26 mouse cellular contexts compared by ENCODE assay signal in the genomic region with DNA sequence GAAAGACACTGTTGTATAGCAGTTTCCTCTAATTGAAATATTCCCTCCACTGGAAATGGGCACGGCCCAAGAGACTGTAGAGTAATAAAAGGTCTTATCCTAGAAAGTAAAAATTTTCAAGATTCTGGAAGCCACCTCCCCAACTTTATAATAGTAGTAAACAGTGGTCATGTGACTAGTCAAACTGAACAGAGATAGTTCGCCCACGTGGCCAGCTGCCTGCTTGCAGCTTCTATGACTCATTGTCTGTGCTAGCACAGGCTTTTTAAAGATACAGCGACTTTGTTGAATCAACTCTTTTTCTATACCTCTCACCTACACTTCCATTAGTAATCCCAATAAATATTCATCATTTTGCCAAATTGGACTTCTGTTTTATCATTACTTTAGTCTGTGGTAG. TPM values are rescaled to one million over a fixed set of nuclear protein-coding genes. Genes with fewer than 3 reads are reported as not detected.
DNase-seq lines count a peak whose midpoint lies in the region; TF ChIP-seq lines count a peak whose summit lies in the region.
"Had no signal": no experiment of that assay in that cellular context is flagged by ENCODE, and none has a peak within 500 bp of the region (broad histone marks: within the 10 kb centered on the region; RNA-seq: fewer than 3 reads in every experiment).

No protein-coding gene starts in this region.

- H3K79me2 ChIP-seq in MEL (ENCODE audit: control insufficient read depth, insufficient read depth, low read length, poor library complexity), result no peaks in the 10 kb centered on the region
- H3K79me2 ChIP-seq in myocyte (ENCODE audit: control insufficient read depth, insufficient read depth), result no peaks in the 10 kb centered on the region

- TF ChIP-seq CTCF in MEL (IDR thresholded peaks at IDR 0.05 in 2 of 3, conservative IDR thresholded peaks at IDR 0.05 in 1 of 3; ENCODE audit: control insufficient read depth in 1 of 3, insufficient read depth in 1 of 3, low read depth in 2 of 3, low read length in 3 of 3, poor library complexity in 1 of 3, severe bottlenecking in 1 of 3), result no peak

- H3K9ac ChIP-seq in MEL (ENCODE audit: control insufficient read depth, low read depth, low read length, poor library complexity, severe bottlenecking), result no peak overlapping the region
- H3K9ac ChIP-seq: embryonic facial prominence, embryonic 15.5 days; heart, embryonic 12.5 days; hindbrain, embryonic 15.5 days; limb, embryonic 12.5 days; liver, embryonic 13.5 days; lung, embryonic 15.5 days; neural tube, embryonic 12.5 days had no signal

- DNase-seq in layer of hippocampus, adult 11-12 months (ENCODE audit: low spot score), result peak; percentile 50
- DNase-seq in layer of hippocampus, adult 9-10 months (ENCODE audit: low spot score), result no peak
- no peak for DNase-seq in MEL (ENCODE audit: low read depth, low spot score)
- DNase-seq in layer of hippocampus, adult 8-10 months (ENCODE audit: low spot score in 2 of 2), result peak; percentile 11 to 50
- no peak for DNase-seq in cerebellum, adult 18-20 months
- no peak for DNase-seq in heart, adult 11 months
- DNase-seq in T-cell, adult 2 months (ENCODE audit: low spot score), result no peak
- DNase-seq: cerebellum, adult 9-11 months; embryo, embryonic 11 days; kidney, adult 2 months; kidney, postnatal 14 days; liver, embryonic 13.5 days had no signal

- H3K27ac ChIP-seq in MEL (ENCODE audit: control insufficient read depth, low read depth, low read length), result no peak overlapping the region
- H3K27ac ChIP-seq: embryonic facial prominence, embryonic 15.5 days; forebrain, embryonic 10.5 days; hindbrain, embryonic 15.5 days; limb, embryonic 12.5 days; liver, embryonic 13.5 days; lung, embryonic 15.5 days; neural tube, embryonic 12.5 days had no signal

- H3K36me3 ChIP-seq in MEL (ENCODE audit: control insufficient read depth in 1 of 2, insufficient read depth in 2 of 2, low read length in 2 of 2) (no peaks in the 10 kb centered on the region), myocyte (ENCODE audit: control insufficient read depth, insufficient read depth) (no peaks in the 10 kb centered on the region)
- H3K36me3 ChIP-seq: embryonic facial prominence, embryonic 15.5 days; forebrain, embryonic 10.5 days; heart, embryonic 12.5 days; hindbrain, embryonic 15.5 days; limb, embryonic 12.5 days; liver, embryonic 13.5 days; lung, embryonic 15.5 days; neural tube, embryonic 12.5 days had no signal

- no peak for TF ChIP-seq EP300 in MEL (IDR thresholded peaks at IDR 0.05; ENCODE audit: low read depth in 1 of 2, low read length in 2 of 2)

- H3K4me1 ChIP-seq in MEL (ENCODE audit: control insufficient read depth in 1 of 2, insufficient read depth in 2 of 2, low read length in 2 of 2), result no peaks in the 10 kb centered on the region
- H3K4me1 ChIP-seq: embryonic facial prominence, embryonic 15.5 days; forebrain, embryonic 10.5 days; heart, embryonic 12.5 days; hindbrain, embryonic 15.5 days; limb, embryonic 12.5 days; liver, embryonic 13.5 days; lung, embryonic 15.5 days; neural tube, embryonic 12.5 days had no signal

- no peak for TF ChIP-seq POLR2A in MEL (IDR thresholded peaks at IDR 0.05; ENCODE audit: control insufficient read depth in 1 of 2, insufficient read depth in 1 of 2, low read depth in 1 of 2, low read length in 2 of 2, poor library complexity in 1 of 2)
- TF ChIP-seq POLR2A in myocyte (IDR thresholded peaks at IDR 0.05; ENCODE audit: insufficient read length, low read depth), result no peak

- no peaks in the 10 kb centered on the region for H3K9me3 ChIP-seq in MEL (replicated peaks; ENCODE audit: insufficient read depth, low read length)
- H3K9me3 ChIP-seq: embryonic facial prominence, embryonic 15.5 days; forebrain, embryonic 10.5 days; heart, embryonic 12.5 days; hindbrain, embryonic 15.5 days; limb, embryonic 12.5 days; liver, embryonic 13.5 days; lung, embryonic 15.5 days; neural tube, embryonic 12.5 days had no signal

- no peak overlapping the region for H3K4me2 ChIP-seq in myocyte (ENCODE audit: low read depth)
- H3K4me2 ChIP-seq: embryonic facial prominence, embryonic 15.5 days; heart, embryonic 12.5 days; hindbrain, embryonic 15.5 days; limb, embryonic 12.5 days; liver, embryonic 13.5 days; lung, embryonic 15.5 days; neural tube, embryonic 12.5 days had no signal

- H3K4me3 ChIP-seq in MEL (ENCODE audit: control insufficient read depth in 1 of 2, insufficient read depth in 1 of 2, low read depth in 2 of 2, low read length in 2 of 2) (no peak overlapping the region), myocyte (no peak overlapping the region)
- H3K4me3 ChIP-seq: embryonic facial prominence, embryonic 15.5 days; forebrain, embryonic 10.5 days; heart, embryonic 12.5 days; hindbrain, embryonic 15.5 days; limb, embryonic 12.5 days; liver, embryonic 13.5 days; lung, embryonic 15.5 days; neural tube, embryonic 12.5 days had no signal

- no peak for TF ChIP-seq RAD21 in MEL (IDR thresholded peaks at IDR 0.05; ENCODE audit: low read depth, low read length)

- H3K27me3 ChIP-seq in MEL (ENCODE audit: control insufficient read depth in 1 of 2, insufficient read depth in 2 of 2, low read length in 2 of 2), result no peaks in the 10 kb centered on the region
- H3K27me3 ChIP-seq in myocyte (ENCODE audit: control insufficient read depth, insufficient read depth, insufficient read length), result no peaks in the 10 kb centered on the region
- H3K27me3 ChIP-seq: embryonic facial prominence, embryonic 15.5 days; heart, embryonic 12.5 days; hindbrain, embryonic 15.5 days; limb, embryonic 12.5 days; liver, embryonic 13.5 days; lung, embryonic 15.5 days; neural tube, embryonic 12.5 days had no signal

- H3ac ChIP-seq in myocyte (ENCODE audit: control insufficient read depth, insufficient read length), result no peak overlapping the region

TF ChIP-seq in MEL, 35 proteins besides CTCF, POLR2A, EP300 and RAD21:
- TF ChIP-seq CHD1 (IDR thresholded peaks at IDR 0.05; ENCODE audit: low read depth, low read length), result no peak
- no peak for TF ChIP-seq BHLHE40 (IDR thresholded peaks at IDR 0.05; ENCODE audit: borderline replicate concordance, low read depth, low read length)
- TF ChIP-seq MEF2A (IDR thresholded peaks at IDR 0.05; ENCODE audit: extremely low read depth, insufficient replicate concordance, low read depth, low read length, poor library complexity, severe bottlenecking), result no peak
- TF ChIP-seq E2F4 (IDR thresholded peaks at IDR 0.05; ENCODE audit: borderline replicate concordance, low read depth, low read length), result no peak
- TF ChIP-seq MYB (IDR thresholded peaks at IDR 0.05; ENCODE audit: low read depth, low read length), result no peak
- peak; percentile 52 for TF ChIP-seq USF1 (IDR thresholded peaks at IDR 0.05; ENCODE audit: low read depth, low read length)

TF ChIP-seq in myocyte, 11 proteins besides CTCF, POLR2A, EP300 and RAD21:
- TF ChIP-seq REST (IDR thresholded peaks at IDR 0.05; ENCODE audit: insufficient read depth, insufficient read length) (no peak), USF1 (IDR thresholded peaks at IDR 0.05; ENCODE audit: low read depth) (peak; percentile 58)

RNA-seq across cellular contexts. Expression of a gene that starts 51.1 kb away (rescaled TPM):
- total RNA-seq in MEL (2012; rRNA removed), result not detected in 2 replicates
- polyA plus RNA-seq in MEL (2012; ENCODE audit: insufficient read depth in 1 of 2, insufficient read length in 2 of 2, low read depth in 1 of 2, low replicate concordance in 2 of 2, missing spikeins in 1 of 2) (not detected), myocyte (2012; fragmentation: generic; extraction: Trizol) (not detected)
- total RNA-seq in layer of hippocampus, adult 8-10 months (2022), result not detected
- total RNA-seq: gastrocnemius, postnatal 4 days; heart, postnatal 25 days; megakaryocyte, adult 5-6 weeks; midbrain, postnatal 0 days had no signal
- polyA plus RNA-seq: embryonic facial prominence, embryonic 15.5 days; forebrain, embryonic 10.5 days; heart, embryonic 12.5 days; hindbrain, embryonic 15.5 days; kidney, adult 2 months; limb, embryonic 12.5 days; liver, embryonic 13.5 days; lung, embryonic 15.5 days; midbrain, postnatal 0 days; neural tube, embryonic 12.5 days; Patski; small intestine, adult 2 months had no signal

Comparison
In these comparisons a context has a peak if more than half of its experiments do, and no peak if none do; other contexts are left out.
1. DNase-seq: peak in layer of hippocampus, adult 11-12 months (single experiment) and layer of hippocampus, adult 8-10 months (2 of 2); none in layer of hippocampus, adult 9-10 months (single experiment), MEL (single experiment), cerebellum, adult 18-20 months (0 of 2), heart, adult 11 months (single experiment) and T-cell, adult 2 months (single experiment).